Mouse (Mus musculus) liver, embryonic 14.5 days (tissue): ENCODE results near the gene Tfdp2.

Experiments used
- CTCF ChIP-seq: IDR thresholded peaks from 2 replicates; pipeline ENCODE4 v1.5.1; 2016; ENCODE audit warnings: antibody characterized with exemption, low read depth, control low read depth
- EP300 ChIP-seq: IDR thresholded peaks from 2 replicates; pipeline ENCODE4 v1.6.1; 2016; ENCODE audit warnings: antibody characterized with exemption, low read depth

DNA sequence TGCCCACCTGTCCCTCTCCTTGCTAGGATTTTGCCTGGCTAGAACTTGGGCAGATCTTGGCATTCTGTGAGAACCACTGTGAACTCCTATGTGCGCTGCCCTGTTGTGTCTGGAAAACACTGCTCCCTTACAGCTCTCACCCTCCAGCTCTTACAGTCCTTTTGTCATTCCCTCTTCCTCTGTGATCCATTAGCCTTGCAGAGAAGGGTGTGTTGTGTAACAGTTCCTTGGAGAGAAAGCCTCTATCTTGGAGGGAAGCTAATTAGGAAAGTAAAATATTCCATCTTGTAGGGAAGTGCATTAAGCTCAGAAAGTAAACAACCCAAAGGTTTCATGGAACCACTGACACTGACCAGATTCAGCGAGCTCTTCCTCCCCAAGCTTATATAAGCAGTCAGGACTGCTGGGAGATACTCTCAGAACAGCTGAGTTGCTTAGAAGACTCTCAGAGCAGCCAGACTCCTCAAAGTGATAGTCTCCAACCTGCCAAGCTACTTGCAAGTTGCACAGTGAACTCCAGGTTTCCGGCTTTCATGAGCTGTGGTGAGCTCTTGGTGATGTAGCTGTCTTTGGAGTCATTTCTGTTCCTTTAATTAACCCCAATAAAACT lies 17.1 kb downstream of the Tfdp2 start:
- TF ChIP-seq EP300 (no peak), CTCF (no peak)
